Mouse (Mus musculus) midbrain, embryonic 13.5 days (tissue): Measurements from ENCODE around the gene Gper1. TPM values are rescaled to one million over a fixed set of nuclear protein-coding genes. Genes with fewer than 3 reads are reported as not detected.
A peak's percentile ranks its signal among the peaks of the same experiment; 100 is the strongest.

Experiments used
- ATAC-seq: fragments of 200-750 bp; cut with Nextera tagmentation; 2 replicates; pipeline ENCODE4 v1.8.0; 2017; ENCODE audit warnings: mild to moderate bottlenecking, moderate TSS enrichment, moderate library complexity
- H3K27ac ChIP-seq: fragments of 300-500 bp; sonication (generic); 2 replicates; pipeline ENCODE4 v1.5.1; 2015; ENCODE audit warnings: inconsistent platforms, mild to moderate bottlenecking, moderate library complexity
- H3K27me3 ChIP-seq: fragments of 300-500 bp; sonication (generic); 2 replicates; pipeline ENCODE4 v1.6.1; 2015; ENCODE audit warnings: mild to moderate bottlenecking, inconsistent platforms
- H3K36me3 ChIP-seq: fragments of 300-500 bp; sonication (generic); 2 replicates; pipeline ENCODE4 v1.6.1; 2015; ENCODE audit warnings: mild to moderate bottlenecking, inconsistent platforms
- H3K4me1 ChIP-seq: fragments of 300-500 bp; sonication (generic); replicated peaks from 2 replicates; pipeline ENCODE4 v1.6.1; 2015; ENCODE audit warnings: inconsistent platforms
- H3K4me2 ChIP-seq: fragments of 300-500 bp; sonication (generic); replicated peaks from 2 replicates; pipeline ENCODE4 v1.6.1; 2015; ENCODE audit warnings: moderate library complexity, mild to moderate bottlenecking, inconsistent platforms
- H3K4me3 ChIP-seq: fragments of 300-500 bp; sonication (generic); replicated peaks from 2 replicates; pipeline ENCODE4 v1.5.1; 2015; ENCODE audit warnings: mild to moderate bottlenecking, inconsistent platforms
- H3K9ac ChIP-seq: fragments of 300-500 bp; sonication (generic); replicated peaks from 2 replicates; pipeline ENCODE4 v1.6.1; 2015; ENCODE audit warnings: mild to moderate bottlenecking, inconsistent platforms
- H3K9me3 ChIP-seq: fragments of 300-500 bp; sonication (generic); 2 replicates; pipeline ENCODE4 v1.6.1; 2016; ENCODE audit warnings: mild to moderate bottlenecking, inconsistent platforms
- WGBS: fragments of 180-500 bp; shearing (Covaris S2); methylation state at CpG from one replicate; pipeline ENCODE4 v1.1.7; 2015; 5-methylcytosine and 5-hydroxymethylcytosine counted together
- polyA plus RNA-seq: library from polyadenylated mRNA; unstranded; fragments of >200 nt; fragmentation: Nextera tagmentation; extraction: Ambion mirVana; gene quantifications from 2 replicates; pipeline ENCODE4 v1.2.1, GENCODE M21; 2015

Gper1 gene
- polyA plus RNA-seq, 1 experiment from 2014 or later, result 7.5 TPM

- H3K27ac ChIP-seq, result no peak overlapping the region
- H3K4me3 ChIP-seq, result no peak overlapping the region
- H3K4me1 ChIP-seq, result 0 out of 2 replicates have a peak, but pooled peaks cover 4% of the 10 kb centered on the region
- no peaks in the 10 kb centered on the region for H3K36me3 ChIP-seq
- no peak for ATAC-seq
- 89% methylated on average over 14 of the region's 14 CpGs for WGBS
- no peaks in the 10 kb centered on the region for H3K9me3 ChIP-seq
- H3K9ac ChIP-seq, result no peak overlapping the region
- no peak overlapping the region for H3K4me2 ChIP-seq
- no peaks in the 10 kb centered on the region for H3K27me3 ChIP-seq
Measured at GRCm38 (mm10) chr5:139407121-139407885, 15.6 kb upstream of the Gper1 start.

- WGBS, result 84% methylated on average over 7 of the region's 7 CpGs
- no peaks in the 10 kb centered on the region for H3K9me3 ChIP-seq
- no peak for ATAC-seq
- no peaks in the 10 kb centered on the region for H3K27me3 ChIP-seq
- H3K36me3 ChIP-seq, result no peaks in the 10 kb centered on the region
- H3K27ac ChIP-seq, result no peak overlapping the region
- H3K4me1 ChIP-seq, result 0 out of 2 replicates have a peak, but pooled peaks cover 4% of the 10 kb centered on the region
- H3K4me2 ChIP-seq, result no peak overlapping the region
- no peak overlapping the region for H3K9ac ChIP-seq
- no peak overlapping the region for H3K4me3 ChIP-seq
Measured at GRCm38 (mm10) chr5:139408511-139408910, 14.4 kb upstream of the Gper1 start.

- no peak for ATAC-seq
- WGBS, result 91% methylated on average over 12 of the region's 12 CpGs
- Histone ChIP-seq H3K9ac (no peak overlapping the region), H3K27ac (no peak overlapping the region), H3K27me3 (no peaks in the 10 kb centered on the region), H3K4me3 (no peak overlapping the region), H3K9me3 (no peaks in the 10 kb centered on the region), H3K4me2 (no peak overlapping the region), H3K4me1 (0 out of 2 replicates have a peak, but pooled peaks cover 4% of the 10 kb centered on the region), H3K36me3 (peaks cover 5% of the 10 kb centered on the region)
Measured at GRCm38 (mm10) chr5:139409412-139409811, 13.5 kb upstream of the Gper1 start.

GRCm38 (mm10) chr5:139410056-139410455 is 12.9 kb upstream of the Gper1 start:
- H3K9me3 ChIP-seq, result no peaks in the 10 kb centered on the region
- H3K27ac ChIP-seq, result no peak overlapping the region
- H3K36me3 ChIP-seq, result peaks cover 8% of the 10 kb centered on the region
- ATAC-seq, result no peak
- 0 out of 2 replicates have a peak, but pooled peaks cover 4% of the 10 kb centered on the region for H3K4me1 ChIP-seq
- H3K9ac ChIP-seq, result no peak overlapping the region
- no peak overlapping the region for H3K4me2 ChIP-seq
- 97% methylated on average over 4 of the region's 4 CpGs for WGBS
- no peaks in the 10 kb centered on the region for H3K27me3 ChIP-seq
- H3K4me3 ChIP-seq, result no peak overlapping the region

GRCm38 (mm10) chr5:139411117-139411516 is 11.8 kb upstream of the Gper1 start:
- H3K27ac ChIP-seq, result no peak overlapping the region
- H3K27me3 ChIP-seq, result no peaks in the 10 kb centered on the region
- H3K9ac ChIP-seq, result no peak overlapping the region
- 0 out of 2 replicates have a peak, but pooled peaks cover 4% of the 10 kb centered on the region for H3K4me1 ChIP-seq
- peaks cover 8% of the 10 kb centered on the region for H3K36me3 ChIP-seq
- 90% methylated on average over 6 of the region's 6 CpGs for WGBS
- no peak overlapping the region for H3K4me3 ChIP-seq
- H3K4me2 ChIP-seq, result no peak overlapping the region
- H3K9me3 ChIP-seq, result no peaks in the 10 kb centered on the region
- no peak for ATAC-seq

GRCm38 (mm10) chr5:139411665-139412314 is 11.2 kb upstream of the Gper1 start:
- H3K36me3 ChIP-seq, result peaks cover 8% of the 10 kb centered on the region
- 80% methylated on average over 15 of the region's 15 CpGs for WGBS
- H3K27ac ChIP-seq, result no peak overlapping the region
- no peaks in the 10 kb centered on the region for H3K9me3 ChIP-seq
- 0 out of 2 replicates have a peak, but pooled peaks cover 4% of the 10 kb centered on the region for H3K4me1 ChIP-seq
- H3K9ac ChIP-seq, result no peak overlapping the region
- no peaks in the 10 kb centered on the region for H3K27me3 ChIP-seq
- H3K4me3 ChIP-seq, result no peak overlapping the region
- ATAC-seq, result no peak
- no peak overlapping the region for H3K4me2 ChIP-seq

- no peak overlapping the region for H3K9ac ChIP-seq
- peaks cover 9% of the 10 kb centered on the region for H3K4me1 ChIP-seq
- H3K4me2 ChIP-seq, result no peak overlapping the region
- H3K36me3 ChIP-seq, result peaks cover 8% of the 10 kb centered on the region
- H3K4me3 ChIP-seq, result no peak overlapping the region
- H3K27me3 ChIP-seq, result no peaks in the 10 kb centered on the region
- no peak overlapping the region for H3K27ac ChIP-seq
- 88% methylated on average over 4 of the region's 4 CpGs for WGBS
- no peak for ATAC-seq
- H3K9me3 ChIP-seq, result no peaks in the 10 kb centered on the region
Measured at GRCm38 (mm10) chr5:139413545-139413944, 9.4 kb upstream of the Gper1 start.

GRCm38 (mm10) chr5:139415001-139415400 is 8.0 kb upstream of the Gper1 start:
- Histone ChIP-seq H3K27me3 (no peaks in the 10 kb centered on the region), H3K36me3 (peaks cover 8% of the 10 kb centered on the region), H3K4me2 (no peak overlapping the region), H3K4me1 (peaks cover 23% of the 10 kb centered on the region), H3K4me3 (no peak overlapping the region), H3K9me3 (no peaks in the 10 kb centered on the region), H3K27ac (no peak overlapping the region), H3K9ac (no peak overlapping the region)
- WGBS, result 89% methylated on average over 5 of the region's 5 CpGs
- no peak for ATAC-seq

GRCm38 (mm10) chr5:139416942-139417341 is 6.0 kb upstream of the Gper1 start:
- no peaks in the 10 kb centered on the region for H3K9me3 ChIP-seq
- H3K4me3 ChIP-seq, result no peak overlapping the region
- no peaks in the 10 kb centered on the region for H3K27me3 ChIP-seq
- 93% methylated on average over 4 of the region's 4 CpGs for WGBS
- H3K27ac ChIP-seq, result no peak overlapping the region
- H3K4me1 ChIP-seq, result peaks cover 28% of the 10 kb centered on the region
- no peak overlapping the region for H3K9ac ChIP-seq
- ATAC-seq, result no peak
- H3K4me2 ChIP-seq, result no peak overlapping the region
- H3K36me3 ChIP-seq, result peaks cover 8% of the 10 kb centered on the region

GRCm38 (mm10) chr5:139417480-139417879 is 5.5 kb upstream of the Gper1 start:
- ATAC-seq, result no peak
- 91% methylated on average over 3 of the region's 3 CpGs for WGBS
- H3K9ac ChIP-seq, result no peak overlapping the region
- no peak overlapping the region for H3K4me2 ChIP-seq
- H3K9me3 ChIP-seq, result no peaks in the 10 kb centered on the region
- no peaks in the 10 kb centered on the region for H3K27me3 ChIP-seq
- no peak overlapping the region for H3K27ac ChIP-seq
- peaks cover 8% of the 10 kb centered on the region for H3K36me3 ChIP-seq
- no peak overlapping the region for H3K4me3 ChIP-seq
- H3K4me1 ChIP-seq, result peaks cover 32% of the 10 kb centered on the region

GRCm38 (mm10) chr5:139418110-139418509 is 4.8 kb upstream of the Gper1 start:
- peak; percentile 55; the same call in 1 of the 2 replicates for ATAC-seq
- H3K9ac ChIP-seq, result no peak overlapping the region; the same call in 1 of the 2 replicates
- H3K4me1 ChIP-seq, result peaks cover 38% of the 10 kb centered on the region
- no peaks in the 10 kb centered on the region for H3K9me3 ChIP-seq
- no peaks in the 10 kb centered on the region for H3K27me3 ChIP-seq
- H3K4me2 ChIP-seq, result no peak overlapping the region
- WGBS, result 46% methylated on average over 2 of the region's 2 CpGs
- peaks cover 8% of the 10 kb centered on the region for H3K36me3 ChIP-seq
- no peak overlapping the region for H3K4me3 ChIP-seq
- peak overlapping the region; percentile 86 for H3K27ac ChIP-seq

- Histone ChIP-seq H3K9me3 (no peaks in the 10 kb centered on the region), H3K4me2 (no peak overlapping the region; the same call in 1 of the 2 replicates), H3K4me3 (no peak overlapping the region), H3K4me1 (peaks cover 44% of the 10 kb centered on the region), H3K27me3 (no peaks in the 10 kb centered on the region), H3K9ac (peak overlapping the region; percentile 40; the same call in 1 of the 2 replicates), H3K27ac (peak overlapping the region; percentile 86), H3K36me3 (peaks cover 8% of the 10 kb centered on the region)
- WGBS, result 10% methylated on average over 3 of the region's 3 CpGs
- ATAC-seq, result peak; percentile 79
Measured at GRCm38 (mm10) chr5:139418633-139419032, 4.3 kb upstream of the Gper1 start.
